Mouse (Mus musculus): ENCODE measurements around the gene Slc2a5. TPM values are rescaled to one million over a fixed set of nuclear protein-coding genes. Genes with fewer than 3 reads are reported as not detected.

Gene Slc2a5
- total RNA-seq, 2 experiments from 2014 or later = 4.4 to 6.2 TPM

DNA sequence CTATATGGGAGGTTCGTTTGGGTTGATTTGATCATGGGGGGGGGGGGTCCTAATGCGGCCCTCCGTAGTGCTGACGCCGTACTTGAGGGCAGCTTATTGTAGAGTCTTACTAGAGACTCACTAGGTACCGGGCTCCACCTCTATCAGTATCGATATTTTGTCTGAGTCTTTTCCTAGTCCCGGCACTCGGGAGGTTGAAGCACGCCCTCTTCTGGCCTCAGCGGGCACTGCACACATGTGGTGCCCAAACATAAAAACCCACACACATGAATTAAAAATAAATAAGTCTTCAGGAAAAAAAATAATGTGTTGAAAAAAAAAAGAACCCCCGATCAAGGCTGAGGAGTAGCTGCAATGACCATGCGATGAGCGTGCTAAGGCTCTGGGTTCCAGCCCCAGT, 54.9 kb downstream of the Slc2a5 start:
- intact Hi-C loops (cut with DNase I) = no loop called here
- no peak for DNase-seq (ENCODE audit: extremely low spot score in 1 of 2, low spot score in 2 of 2)

DNA sequence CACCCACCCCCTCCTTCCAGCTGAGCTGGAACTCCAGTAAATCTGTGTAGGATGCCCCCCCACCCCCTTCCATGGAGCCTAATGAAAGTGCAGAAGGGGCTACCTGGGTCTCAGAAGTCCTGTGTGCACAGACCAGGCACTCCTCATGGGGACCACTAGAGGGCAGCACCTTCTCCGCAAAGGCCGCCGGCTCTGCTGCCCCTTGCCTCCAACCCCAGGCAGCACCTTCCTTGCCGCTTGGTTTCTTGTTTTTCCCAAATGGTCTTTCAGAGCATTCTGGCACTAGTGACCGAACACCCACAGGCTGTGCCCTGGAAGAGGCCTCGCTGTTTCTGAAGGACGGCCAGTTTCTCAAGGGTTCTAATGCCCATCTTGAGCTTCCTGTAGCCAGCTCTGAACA, 57.5 kb downstream of the Slc2a5 start:
- intact Hi-C loops (cut with DNase I) = loop anchor here (5.0 kb wide), 1 partner anchor 36 kb away; no protein-coding TSS in a partner anchor
- peak in 1 of 2 experiments; percentile 47 for DNase-seq (ENCODE audit: extremely low spot score in 1 of 2, low spot score in 2 of 2)

DNA sequence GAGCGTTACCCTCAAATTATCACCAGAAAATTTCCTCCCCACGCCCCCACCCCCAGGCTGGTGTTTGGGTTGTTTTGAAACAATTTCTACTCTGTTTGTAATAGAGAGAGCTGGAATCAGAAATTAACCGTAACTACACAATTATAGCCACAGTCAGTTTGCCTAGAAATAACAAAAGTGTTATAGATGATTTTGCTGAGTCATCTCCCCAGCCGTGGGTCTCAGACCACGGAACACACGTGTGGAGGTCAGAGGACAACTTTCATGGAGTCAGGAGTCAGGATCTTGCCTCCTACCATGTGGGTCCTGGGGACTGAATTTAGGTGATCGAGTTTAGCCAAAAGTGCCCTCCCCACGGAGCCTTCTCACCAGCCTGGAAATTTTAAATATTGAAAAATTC, 58.0 kb downstream of the Slc2a5 start:
- DNase-seq (ENCODE audit: extremely low spot score in 1 of 2, low spot score in 2 of 2) = no peak
- intact Hi-C loops (cut with DNase I) = loop anchor here (5.0 kb wide), 1 partner anchor 35 kb away; no protein-coding TSS in a partner anchor

DNA sequence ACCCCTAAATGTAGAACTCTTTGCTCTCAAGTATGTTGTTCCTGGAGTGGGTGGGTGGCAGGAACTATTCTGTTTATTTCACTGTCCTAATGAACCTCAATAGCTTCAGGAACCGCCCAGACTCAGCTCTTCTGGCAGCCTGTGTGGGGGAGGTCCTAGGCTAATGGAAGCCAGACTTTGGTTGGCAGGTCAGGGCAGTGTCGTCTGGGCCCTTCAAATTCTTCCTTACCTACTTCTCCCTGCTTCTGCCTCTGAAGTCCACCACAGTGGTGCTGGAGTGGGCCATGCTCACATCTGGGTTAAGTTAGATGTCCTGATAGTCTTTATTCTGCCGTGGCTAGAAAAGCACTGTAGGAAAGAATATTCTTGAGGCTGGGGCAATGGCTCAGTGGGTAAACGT, 59.0 kb downstream of the Slc2a5 start:
- intact Hi-C loops (cut with DNase I) = loop anchor here (5.0 kb wide), 1 partner anchor 34 kb away; no protein-coding TSS in a partner anchor
- DNase-seq (ENCODE audit: extremely low spot score in 1 of 2, low spot score in 2 of 2) = no peak

DNA sequence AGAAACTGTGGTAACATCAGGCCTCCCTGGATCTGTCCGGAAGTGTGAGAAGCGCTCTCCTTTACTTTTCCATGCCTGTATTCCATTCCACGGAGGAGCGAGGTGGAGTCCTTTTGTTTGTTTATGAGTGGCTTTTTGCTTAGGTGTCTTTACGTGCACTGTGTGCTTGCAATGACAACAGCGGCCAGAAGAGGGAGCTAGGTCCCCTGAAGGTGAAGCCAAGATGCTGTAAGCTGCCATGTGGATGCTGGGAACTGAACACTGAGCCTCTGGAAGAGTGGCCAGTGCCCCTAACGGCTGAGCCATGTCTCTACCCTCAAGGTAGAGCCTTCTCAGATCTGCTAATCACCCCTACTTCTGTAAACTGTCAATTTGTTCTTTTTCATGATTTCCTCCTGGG, 62.2 kb downstream of the Slc2a5 start:
- intact Hi-C loops (cut with DNase I) = no loop called here
- DNase-seq (ENCODE audit: extremely low spot score in 1 of 2, low spot score in 2 of 2) = no peak

DNA sequence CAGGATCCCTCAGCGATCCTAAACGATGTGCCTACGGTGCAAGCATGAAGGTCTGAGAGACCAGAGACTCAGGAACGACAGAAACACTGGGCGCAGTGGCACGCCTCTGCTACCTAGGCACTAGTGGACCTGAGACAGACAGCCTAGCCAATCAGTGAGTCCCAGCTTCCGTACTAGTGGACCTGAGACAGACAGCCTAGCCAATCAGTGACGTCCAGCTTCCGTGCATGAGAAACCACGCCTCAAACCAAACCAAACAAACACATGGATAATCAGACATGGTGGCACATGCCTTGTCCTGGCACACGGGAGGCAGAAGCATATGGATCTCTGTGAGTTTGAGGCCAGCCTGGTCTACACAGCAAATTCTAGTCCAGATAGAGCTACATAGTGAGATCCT, 69.2 kb downstream of the Slc2a5 start:
- no peak for DNase-seq (ENCODE audit: extremely low spot score in 1 of 2, low spot score in 2 of 2)
- intact Hi-C loops (cut with DNase I) = no loop called here

DNA sequence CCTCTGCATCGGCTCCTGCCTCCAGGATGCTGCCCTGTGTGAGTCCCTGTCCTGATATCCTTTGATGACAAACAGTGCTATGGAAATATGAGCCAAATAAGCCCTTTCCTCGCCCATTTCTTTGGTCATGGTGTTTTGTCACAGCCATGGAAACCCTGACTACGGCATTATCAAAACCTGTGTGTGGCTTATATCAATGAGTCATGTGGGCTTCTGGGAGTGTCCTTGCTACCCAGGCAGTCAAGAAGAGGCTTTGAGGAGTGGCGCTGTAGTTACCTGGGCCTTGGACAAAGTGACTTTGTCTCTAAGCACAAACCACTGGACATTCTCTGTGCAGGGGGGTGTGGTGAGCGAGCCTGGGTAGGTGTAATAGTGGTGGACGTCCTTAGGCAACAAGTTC, 73.1 kb downstream of the Slc2a5 start:
- no peak for DNase-seq (ENCODE audit: extremely low spot score in 1 of 2, low spot score in 2 of 2)
- intact Hi-C loops (cut with DNase I) = no loop called here

Other genes starting within 250 kb of the Slc2a5 start
- 10 to 100 TPM; 16.5 to 22.0 TPM for gene Spsb1, start 164.2 kb upstream of the Slc2a5 start, total RNA-seq (2021)
- gene H6pd, start 110.3 kb upstream of the Slc2a5 start, total RNA-seq (2021) = 10 to 100 TPM; 13.7 to 17.0 TPM
- 1 to 10 TPM in 1 of 2 experiments, under 1 TPM in 1; 0.94 to 1.1 TPM for gene Gpr157, start 31.9 kb upstream of the Slc2a5 start, total RNA-seq (2021)
- not detected for gene Slc2a7, start 29.7 kb downstream of the Slc2a5 start, total RNA-seq (2021)
- not detected for gene Car6, start 82.0 kb downstream of the Slc2a5 start, total RNA-seq (2021)
- gene Eno1, start 117.4 kb downstream of the Slc2a5 start, total RNA-seq (2021) = 100 to 1,000 TPM; 308 to 325 TPM
- gene Rere, start 162.4 kb downstream of the Slc2a5 start, total RNA-seq (2021) = 10 to 100 TPM; 85.3 to 88.9 TPM

Measured in left cerebral cortex, postnatal 10 days (tissue).